Mouse (Mus musculus) ovary, adult 10 weeks (tissue): ENCODE results near the gene Fads1. TPM values are rescaled to one million over a fixed set of nuclear protein-coding genes. Genes with fewer than 3 reads are reported as not detected.

ENCODE experiments used
- polyA plus RNA-seq: library from polyadenylated mRNA; stranded (reverse); fragments of 350-450 nt; fragmentation: Illumina TruSeq; extraction: RNeasy Lipid Tissue Mini Kit (QIAGEN cat#74804); gene quantifications from one replicate; pipeline ENCODE4 v1.2.3, GENCODE M21; 2014

The Fads1 gene
- polyA plus RNA-seq, result 116 TPM

DNA sequence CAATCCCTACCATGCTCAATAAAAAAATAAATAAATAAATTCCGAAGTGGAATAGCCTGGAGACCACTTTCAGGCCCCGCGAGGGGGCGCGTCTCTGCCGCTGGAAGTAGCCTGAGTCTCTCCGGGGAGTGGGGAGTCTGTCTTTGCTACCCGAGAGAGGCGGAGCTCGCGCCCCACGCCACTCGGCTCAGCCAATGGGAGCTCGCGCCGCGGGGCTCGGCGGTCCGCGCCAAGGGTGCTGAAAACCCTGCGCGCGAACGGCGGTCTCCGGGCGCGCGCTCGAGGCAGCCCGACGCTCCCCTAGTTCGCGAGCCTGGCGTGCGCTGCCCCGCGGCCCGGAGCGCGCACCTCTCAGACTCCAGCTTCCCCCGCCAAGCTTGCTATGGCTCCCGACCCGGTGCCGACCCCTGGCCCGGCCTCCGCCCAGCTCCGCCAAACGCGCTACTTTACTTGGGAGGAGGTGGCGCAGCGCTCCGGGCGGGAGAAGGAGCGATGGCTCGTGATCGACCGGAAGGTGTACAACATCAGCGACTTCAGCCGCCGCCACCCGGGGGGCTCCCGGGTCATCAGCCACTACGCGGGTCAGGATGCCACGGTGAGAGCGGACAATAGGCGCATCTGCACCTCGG is at the start of gene Fads1:
Fads1 (plus strand) TSS at position 219 of the 629 bp plus-strand sequence.

DNA sequence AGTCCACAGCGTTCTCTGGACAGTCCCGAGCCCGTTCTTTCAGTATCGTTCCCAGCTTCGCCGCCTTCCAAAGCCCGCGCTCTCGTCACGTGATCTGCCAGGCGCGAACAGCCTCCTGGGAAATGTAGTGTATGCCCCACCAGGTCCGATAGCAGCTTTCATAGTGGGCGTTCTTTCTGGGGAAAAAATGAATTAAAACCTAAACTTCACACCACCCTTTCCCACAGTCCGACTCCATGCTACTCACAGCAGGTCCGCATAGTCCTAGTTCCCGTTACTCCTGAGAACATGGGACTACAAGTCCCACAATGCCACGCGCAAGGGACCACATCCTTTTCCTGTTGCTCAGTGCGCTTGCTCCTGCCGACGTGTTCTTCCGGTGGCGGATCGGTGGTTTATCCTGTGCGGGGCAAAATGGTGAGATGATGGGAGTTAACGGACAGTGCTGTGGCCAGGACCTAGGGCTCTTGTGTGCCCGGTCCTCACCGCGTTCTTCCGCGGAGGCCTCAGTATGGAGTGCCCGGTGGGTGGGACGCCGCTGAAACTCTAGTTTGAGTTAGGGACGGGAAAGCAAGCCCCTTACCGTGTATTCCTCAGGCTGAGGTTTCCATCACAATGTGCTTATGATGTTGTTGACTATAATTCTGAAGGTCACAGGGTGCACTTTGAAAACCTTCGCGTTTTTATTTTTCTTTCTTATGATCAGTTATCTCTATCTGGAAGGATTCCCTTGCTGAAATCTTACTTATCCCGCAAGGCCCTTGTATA is 21.3 kb downstream of the Fads1 start, which contains the start of the genes Tmem258 and Fen1:
Tmem258 (plus strand) TSS at position 167 of the 768 bp plus-strand sequence.
Fen1 (minus strand) TSS at position 322 of the 768 bp plus-strand sequence.

GRCm38 (mm10) chr19:10240654-10241305 is 58.1 kb downstream of the Fads1 start, which contains the start of gene Myrf:
Myrf (minus strand) TSS chr19:10240748.

Other genes with a start within 250 kb of the Fads1 start
- 1,110 TPM for gene Fth1, start 202.3 kb upstream of the Fads1 start, polyA plus RNA-seq
- 0.71 TPM for gene Best1, start 181.3 kb upstream of the Fads1 start, polyA plus RNA-seq
- 2.9 TPM for gene Rab3il1, start 181.2 kb upstream of the Fads1 start, polyA plus RNA-seq
- gene Fads3, start 141.3 kb upstream of the Fads1 start, polyA plus RNA-seq, result 8.5 TPM
- 23.0 TPM for gene Fads2, start 81.1 kb upstream of the Fads1 start, polyA plus RNA-seq
- 27.8 TPM for gene Tmem258, start 21.1 kb downstream of the Fads1 start, polyA plus RNA-seq
- gene Fen1, start 21.3 kb downstream of the Fads1 start, polyA plus RNA-seq, result 3.8 TPM
- gene Myrf, start 57.9 kb downstream of the Fads1 start, polyA plus RNA-seq, result 2.4 TPM
- gene Dagla, start 122.0 kb downstream of the Fads1 start, polyA plus RNA-seq, result not detected
- gene Syt7, start 206.2 kb downstream of the Fads1 start, polyA plus RNA-seq, result 12.6 TPM